Mouse (Mus musculus): ENCODE results near the gene Hspa1a. TPM values are rescaled to one million over a fixed set of nuclear protein-coding genes. Genes with fewer than 3 reads are reported as not detected.
A peak's percentile ranks its signal among the peaks of the same experiment; 100 is the strongest.
"Not testable (repeated sequence)": the region's sequence is repeated elsewhere in the genome, so short reads cannot be mapped to it uniquely, and the experiment has no call there.

The Hspa1a gene
- polyA plus RNA-seq, 1 experiment from 2014 or later: 4.4 TPM

DNA sequence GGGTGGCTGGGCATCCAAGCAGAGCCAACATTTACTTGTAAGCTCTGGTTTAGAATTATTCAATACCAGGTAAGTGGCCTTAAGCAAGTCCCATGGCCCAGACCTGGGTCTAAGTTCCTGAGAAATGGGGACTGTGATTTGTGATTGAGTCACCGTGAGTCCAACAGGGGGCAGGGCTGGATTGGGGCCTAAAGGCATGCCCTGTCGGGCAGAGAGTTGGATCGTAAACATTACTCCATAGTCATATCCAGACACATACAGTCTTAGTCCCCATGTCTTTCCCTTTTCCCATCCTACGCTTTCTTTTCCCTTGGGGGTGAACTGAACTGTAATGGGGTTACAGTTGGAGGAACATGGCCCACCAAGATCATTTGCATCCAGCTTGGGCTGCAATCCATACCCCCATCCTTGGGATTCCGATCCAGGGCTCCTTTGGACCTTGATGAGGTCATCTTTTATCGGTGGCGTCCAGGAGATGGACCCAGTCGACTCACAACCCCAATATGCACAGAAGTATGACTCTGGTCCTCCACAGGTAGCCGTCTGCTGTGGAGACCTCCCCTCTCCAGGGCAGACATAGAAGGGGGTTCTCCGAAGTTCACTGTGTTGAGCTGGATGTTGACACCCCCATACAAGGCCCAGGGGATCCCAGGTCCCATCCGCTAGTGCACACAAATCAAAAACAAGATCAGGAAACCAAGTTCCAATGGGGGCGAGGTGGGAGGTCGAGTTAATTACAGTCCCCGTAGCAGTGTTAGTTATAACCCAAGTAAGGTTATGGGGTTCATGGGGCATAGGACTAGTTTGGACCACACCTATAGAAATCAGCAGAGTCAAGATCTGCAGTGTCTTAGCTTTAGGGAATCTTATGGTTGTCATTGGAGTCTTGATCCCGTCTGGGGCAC is 26.8 kb upstream of the Hspa1a start:
- Histone ChIP-seq H3K27me3 (no peaks in the 10 kb centered on the region), H3K4me2 (replicated peaks) (peak overlapping the region; percentile 99), H3K9ac (no peak overlapping the region; the same call in 1 of the 2 replicates), H3K9me3 (no peaks in the 10 kb centered on the region), H3K27ac (no peak overlapping the region), H3K4me3 (peak overlapping the region; percentile 95; the same call in 1 of the 2 replicates), H3K4me1 (peaks cover 41% of the 10 kb centered on the region), H3K36me3 (peaks cover 37% of the 10 kb centered on the region)
- no peak for ATAC-seq (ENCODE audit: low FRiP score, low read depth)
- WGBS: 93% methylated on average over 15 of the region's 15 CpGs

- Histone ChIP-seq H3K4me3 (no peak overlapping the region), H3K4me2 (replicated peaks) (peak overlapping the region; percentile 3; the same call in 1 of the 2 replicates), H3K27ac (no peak overlapping the region), H3K9ac (no peak overlapping the region), H3K4me1 (peaks cover 25% of the 10 kb centered on the region), H3K36me3 (peaks cover 37% of the 10 kb centered on the region), H3K9me3 (no peaks in the 10 kb centered on the region), H3K27me3 (no peaks in the 10 kb centered on the region)
- ATAC-seq (ENCODE audit: low FRiP score, low read depth): no peak
- 88% methylated on average over 5 of the region's 5 CpGs for WGBS
Measured at GRCm38 (mm10) chr17:34997142-34997483, 25.2 kb upstream of the Hspa1a start.

GRCm38 (mm10) chr17:34996411-34997141 is 24.6 kb upstream of the Hspa1a start:
- H3K36me3 ChIP-seq: peaks cover 42% of the 10 kb centered on the region
- WGBS: 91% methylated on average over 12 of the region's 14 CpGs
- peak overlapping the region; percentile 3; the same call in 1 of the 2 replicates for H3K4me2 ChIP-seq (replicated peaks)
- no peak overlapping the region for H3K4me3 ChIP-seq
- H3K27me3 ChIP-seq: no peaks in the 10 kb centered on the region
- H3K27ac ChIP-seq: no peak overlapping the region
- no peak overlapping the region for H3K9ac ChIP-seq
- H3K4me1 ChIP-seq: peaks cover 24% of the 10 kb centered on the region
- no peak for ATAC-seq (ENCODE audit: low FRiP score, low read depth)
- H3K9me3 ChIP-seq: no peaks in the 10 kb centered on the region

GRCm38 (mm10) chr17:34995927-34996326 is 24.0 kb upstream of the Hspa1a start:
- over 99% methylated on average over 4 of the region's 4 CpGs for WGBS
- not testable (repeated sequence) for H3K27me3 ChIP-seq; H3K4me2 ChIP-seq (replicated peaks); H3K4me3 ChIP-seq; H3K9ac ChIP-seq; H3K27ac ChIP-seq; ATAC-seq (ENCODE audit: low FRiP score, low read depth); H3K9me3 ChIP-seq
- Histone ChIP-seq H3K36me3 (peaks cover 48% of the 10 kb centered on the region), H3K4me1 (peaks cover 24% of the 10 kb centered on the region)

GRCm38 (mm10) chr17:34995192-34995591 is 23.2 kb upstream of the Hspa1a start:
- H3K36me3 ChIP-seq: peaks cover 56% of the 10 kb centered on the region
- H3K4me1 ChIP-seq: peaks cover 24% of the 10 kb centered on the region
- H3K27ac ChIP-seq; H3K4me2 ChIP-seq (replicated peaks); H3K4me3 ChIP-seq; H3K27me3 ChIP-seq; ATAC-seq (ENCODE audit: low FRiP score, low read depth); H3K9me3 ChIP-seq; H3K9ac ChIP-seq: not testable (repeated sequence)
- 94% methylated on average over 4 of the region's 4 CpGs for WGBS

DNA sequence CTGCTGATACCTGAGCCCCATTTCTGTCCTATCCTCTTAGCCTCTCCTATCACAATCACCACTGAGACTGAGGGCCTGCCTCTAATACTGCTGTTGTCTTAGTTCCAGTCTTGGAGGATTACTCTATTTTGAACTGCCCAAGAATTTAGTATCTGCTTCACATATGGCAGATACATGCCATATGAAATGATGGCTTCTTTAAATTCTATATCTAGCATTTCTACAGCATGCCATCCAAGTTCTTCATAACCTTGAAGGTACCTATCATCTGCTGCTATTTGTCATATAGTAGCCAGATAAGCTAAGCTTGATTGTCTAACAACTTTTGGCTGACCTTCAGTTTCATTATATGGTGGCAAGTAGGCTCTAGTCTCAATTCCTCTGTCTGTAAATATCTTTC is 22.8 kb upstream of the Hspa1a start:
- no peak for ATAC-seq (ENCODE audit: low FRiP score, low read depth)
- Histone ChIP-seq H3K9me3 (no peaks in the 10 kb centered on the region), H3K27me3 (no peaks in the 10 kb centered on the region), H3K9ac (no peak overlapping the region), H3K4me3 (no peak overlapping the region), H3K36me3 (peaks cover 58% of the 10 kb centered on the region), H3K4me1 (peaks cover 20% of the 10 kb centered on the region), H3K4me2 (replicated peaks) (no peak overlapping the region), H3K27ac (no peak overlapping the region)

DNA sequence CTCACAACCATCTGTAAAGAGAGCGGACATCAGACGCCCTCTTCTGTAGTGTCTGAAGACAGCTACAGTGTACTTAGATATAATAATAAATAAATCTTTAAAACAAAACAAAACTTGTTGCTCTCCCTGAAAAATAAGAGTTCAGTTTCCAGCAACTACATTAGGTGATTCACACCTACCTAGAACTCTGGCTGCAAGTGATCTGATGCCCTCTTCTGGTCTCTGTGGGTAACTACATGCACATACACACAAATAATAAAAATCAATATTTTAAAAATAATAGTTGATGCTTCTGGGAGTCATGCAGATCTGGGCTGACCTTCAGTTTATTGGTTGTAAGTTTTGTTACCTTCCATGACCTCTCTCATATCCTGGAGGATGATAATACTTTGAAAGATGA is 12.3 kb upstream of the Hspa1a start:
- Histone ChIP-seq H3K4me1 (peaks cover 22% of the 10 kb centered on the region), H3K27me3 (no peaks in the 10 kb centered on the region), H3K4me3 (no peak overlapping the region), H3K9ac (no peak overlapping the region), H3K4me2 (replicated peaks) (no peak overlapping the region), H3K27ac (no peak overlapping the region), H3K9me3 (no peaks in the 10 kb centered on the region), H3K36me3 (peaks cover 33% of the 10 kb centered on the region)
- 81% methylated on average over 2 of the region's 2 CpGs for WGBS
- no peak for ATAC-seq (ENCODE audit: low FRiP score, low read depth)

- no peaks in the 10 kb centered on the region for H3K9me3 ChIP-seq
- H3K4me1 ChIP-seq: peaks cover 22% of the 10 kb centered on the region
- H3K36me3 ChIP-seq: peaks cover 22% of the 10 kb centered on the region
- H3K4me3 ChIP-seq: peak overlapping the region; percentile 85
- under 1% methylated on average over 15 of the region's 15 CpGs for WGBS
- H3K27me3 ChIP-seq: no peaks in the 10 kb centered on the region
- peak overlapping the region; percentile 94 for H3K4me2 ChIP-seq (replicated peaks)
- H3K27ac ChIP-seq: peak overlapping the region; percentile 99
- no peak for ATAC-seq (ENCODE audit: low FRiP score, low read depth)
- peak overlapping the region; percentile 91 for H3K9ac ChIP-seq
Measured at GRCm38 (mm10) chr17:34982328-34982727, 10.4 kb upstream of the Hspa1a start.

GRCm38 (mm10) chr17:34981690-34982180 is 9.8 kb upstream of the Hspa1a start, which contains the start of gene Lsm2:
Lsm2 (plus strand) TSS chr17:34981862.
- peak; percentile 95 for ATAC-seq (ENCODE audit: low FRiP score, low read depth)
- Histone ChIP-seq H3K27me3 (no peaks in the 10 kb centered on the region), H3K4me2 (replicated peaks) (peak within 1 kb of the TSS; percentile 94), H3K4me3 (peak within 1 kb of the TSS; percentile 85), H3K27ac (peak within 1 kb of the TSS; percentile 99), H3K9me3 (no peaks in the 10 kb centered on the region), H3K9ac (peak within 1 kb of the TSS; percentile 91), H3K36me3 (peaks cover 22% of the 10 kb centered on the region), H3K4me1 (peaks cover 22% of the 10 kb centered on the region)
- WGBS: 0% methylated on average over 58 of the region's 58 CpGs

- peaks cover 22% of the 10 kb centered on the region for H3K4me1 ChIP-seq
- no peak for ATAC-seq (ENCODE audit: low FRiP score, low read depth)
- no peaks in the 10 kb centered on the region for H3K27me3 ChIP-seq
- peak overlapping the region; percentile 94 for H3K4me2 ChIP-seq (replicated peaks)
- no peaks in the 10 kb centered on the region for H3K9me3 ChIP-seq
- peak overlapping the region; percentile 91 for H3K9ac ChIP-seq
- H3K36me3 ChIP-seq: peaks cover 11% of the 10 kb centered on the region
- 12% methylated on average over 2 of the region's 2 CpGs for WGBS
- peak overlapping the region; percentile 85 for H3K4me3 ChIP-seq
- H3K27ac ChIP-seq: no peak overlapping the region
Measured at GRCm38 (mm10) chr17:34980655-34981054, 8.7 kb upstream of the Hspa1a start.

DNA sequence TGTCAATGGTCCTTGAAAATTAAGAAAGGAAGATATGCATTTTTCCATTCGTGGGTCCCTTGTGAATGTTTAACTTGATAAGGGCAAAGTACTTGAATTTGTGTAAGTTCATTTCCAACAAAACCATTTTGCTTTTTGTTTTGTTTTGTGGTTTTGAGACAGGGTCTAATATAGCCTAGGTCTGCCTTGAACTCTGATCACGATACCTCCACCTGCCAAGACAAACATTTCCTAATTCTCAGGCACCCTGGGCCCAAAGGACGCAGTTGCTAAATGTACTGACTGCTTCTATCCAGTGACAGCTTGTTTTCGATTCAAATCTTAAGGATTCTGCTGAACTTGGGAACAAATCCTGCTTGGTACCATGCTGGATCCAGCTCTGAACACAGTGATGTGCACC is 7.7 kb upstream of the Hspa1a start:
- H3K4me1 ChIP-seq: peaks cover 22% of the 10 kb centered on the region
- no peak overlapping the region for H3K4me2 ChIP-seq (replicated peaks)
- no peak overlapping the region for H3K4me3 ChIP-seq
- 94% methylated on average over 4 of the region's 4 CpGs for WGBS
- no peak overlapping the region for H3K9ac ChIP-seq
- ATAC-seq (ENCODE audit: low FRiP score, low read depth): no peak
- no peaks in the 10 kb centered on the region for H3K27me3 ChIP-seq
- H3K9me3 ChIP-seq: no peaks in the 10 kb centered on the region
- H3K27ac ChIP-seq: no peak overlapping the region
- H3K36me3 ChIP-seq: 0 out of 2 replicates have a peak, but pooled peaks cover 3% of the 10 kb centered on the region

DNA sequence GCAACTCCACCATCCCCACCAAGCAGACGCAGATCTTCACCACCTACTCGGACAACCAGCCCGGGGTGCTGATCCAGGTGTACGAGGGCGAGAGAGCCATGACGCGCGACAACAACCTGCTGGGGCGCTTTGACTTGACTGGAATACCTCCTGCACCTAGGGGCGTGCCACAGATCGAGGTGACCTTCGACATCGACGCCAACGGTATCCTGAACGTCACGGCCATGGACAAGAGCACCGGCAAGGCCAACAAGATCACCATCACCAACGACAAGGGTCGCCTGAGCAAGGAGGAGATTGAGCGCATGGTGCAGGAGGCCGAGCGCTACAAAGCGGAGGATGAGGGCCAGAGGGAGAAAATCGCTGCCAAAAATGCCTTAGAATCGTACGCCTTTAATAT is 6.3 kb upstream of the Hspa1a start:
- no peaks in the 10 kb centered on the region for H3K9me3 ChIP-seq
- WGBS: 89% methylated on average over 27 of the region's 27 CpGs
- no peak overlapping the region for H3K9ac ChIP-seq
- 0 out of 2 replicates have a peak, but pooled peaks cover 3% of the 10 kb centered on the region for H3K36me3 ChIP-seq
- H3K4me2 ChIP-seq (replicated peaks): no peak overlapping the region
- peaks cover 19% of the 10 kb centered on the region for H3K4me1 ChIP-seq
- no peak overlapping the region for H3K27ac ChIP-seq
- no peak overlapping the region for H3K4me3 ChIP-seq
- peaks cover 6% of the 10 kb centered on the region for H3K27me3 ChIP-seq
- no peak for ATAC-seq (ENCODE audit: low FRiP score, low read depth)
